ENCODE assay signal across 8 mouse cellular contexts in genomic region chr4:48542351-48542750, GRCm38 (mm10). TPM values are rescaled to one million over a fixed set of nuclear protein-coding genes. Genes with fewer than 3 reads are reported as not detected.
DNase-seq lines count a peak whose midpoint lies in the region; ATAC-seq and TF ChIP-seq lines count a peak whose summit lies in the region.
"Had no signal": no experiment of that assay in that cellular context is flagged by ENCODE, and none has a peak within 500 bp of the region (broad histone marks: within the 10 kb centered on the region; RNA-seq: fewer than 3 reads in every experiment).

No protein-coding gene starts in this region.

- H3K36me3 ChIP-seq in liver, embryonic 11.5 days (ENCODE audit: control insufficient read depth, insufficient read depth, low read length): no peaks in the 10 kb centered on the region
- no peaks in the 10 kb centered on the region for H3K36me3 ChIP-seq in embryonic facial prominence, embryonic 14.5 days (ENCODE audit: control insufficient read depth, insufficient read depth, low read length)
- no peaks in the 10 kb centered on the region for H3K36me3 ChIP-seq in hindbrain, postnatal 0 days (ENCODE audit: insufficient read depth, low read length)
- no peaks in the 10 kb centered on the region for H3K36me3 ChIP-seq in stomach, embryonic 15.5 days
- H3K36me3 ChIP-seq: limb, embryonic 15.5 days had no signal

- peaks cover 29% of the 10 kb centered on the region for H3K4me1 ChIP-seq in liver, embryonic 11.5 days (replicated peaks; ENCODE audit: control insufficient read depth, insufficient read depth, low read length)
- H3K4me1 ChIP-seq in embryonic facial prominence, embryonic 14.5 days (ENCODE audit: control insufficient read depth, insufficient read depth, low read length): peaks cover 30% of the 10 kb centered on the region
- H3K4me1 ChIP-seq in hindbrain, postnatal 0 days (ENCODE audit: insufficient read depth, low read length): peaks cover 30% of the 10 kb centered on the region
- peaks cover 25% of the 10 kb centered on the region for H3K4me1 ChIP-seq in stomach, embryonic 15.5 days

- H3K9me3 ChIP-seq in liver, embryonic 11.5 days (ENCODE audit: control insufficient read depth, low read length): no peaks in the 10 kb centered on the region
- no peaks in the 10 kb centered on the region for H3K9me3 ChIP-seq in embryonic facial prominence, embryonic 14.5 days (ENCODE audit: control insufficient read depth, low read length)
- H3K9me3 ChIP-seq in hindbrain, postnatal 0 days (ENCODE audit: low read length): no peaks in the 10 kb centered on the region
- no peaks in the 10 kb centered on the region for H3K9me3 ChIP-seq in stomach, embryonic 15.5 days
- H3K9me3 ChIP-seq: limb, embryonic 15.5 days had no signal

- no peak overlapping the region for H3K27ac ChIP-seq in liver, embryonic 11.5 days (ENCODE audit: low read depth, low read length)
- H3K27ac ChIP-seq in embryonic facial prominence, embryonic 14.5 days (replicated peaks; ENCODE audit: low read depth, low read length): no peak overlapping the region
- H3K27ac ChIP-seq in hindbrain, postnatal 0 days: no peak overlapping the region
- no peak overlapping the region for H3K27ac ChIP-seq in stomach, embryonic 15.5 days
- H3K27ac ChIP-seq: limb, embryonic 15.5 days had no signal

- no peak overlapping the region for H3K9ac ChIP-seq in liver, embryonic 11.5 days (ENCODE audit: low read depth, low read length)
- no peak overlapping the region; the same call in 1 of the 2 replicates for H3K9ac ChIP-seq in embryonic facial prominence, embryonic 14.5 days (ENCODE audit: low read depth, low read length)
- H3K9ac ChIP-seq in hindbrain, postnatal 0 days (replicated peaks; ENCODE audit: low read length): 0 out of 2 replicates have a peak overlapping the region, but pooled peaks have one; percentile 95
- H3K9ac ChIP-seq in stomach, embryonic 15.5 days: no peak overlapping the region
- H3K9ac ChIP-seq: limb, embryonic 15.5 days had no signal

- no peak overlapping the region for H3K4me3 ChIP-seq in liver, embryonic 11.5 days (ENCODE audit: low read depth, low read length)
- H3K4me3 ChIP-seq in embryonic facial prominence, embryonic 14.5 days (ENCODE audit: low read depth, low read length): no peak overlapping the region
- peak overlapping the region; percentile 85; the same call in 1 of the 2 replicates for H3K4me3 ChIP-seq in hindbrain, postnatal 0 days (ENCODE audit: low read length)
- H3K4me3 ChIP-seq in stomach, embryonic 15.5 days (replicated peaks): no peak overlapping the region

- no peak for TF ChIP-seq CTCF in hindbrain, postnatal 0 days (IDR thresholded peaks at IDR 0.05; ENCODE audit: low read depth)

- ATAC-seq in liver, embryonic 11.5 days (replicated peaks; ENCODE audit: low FRiP score): no peak
- no peak for ATAC-seq in embryonic facial prominence, embryonic 14.5 days (ENCODE audit: low read depth)
- ATAC-seq in hindbrain, postnatal 0 days: no peak
- ATAC-seq in stomach, embryonic 15.5 days (ENCODE audit: insufficient read depth, low FRiP score, low read depth): no peak

- DNase-seq in liver, embryonic 11.5 days (ENCODE audit: low spot score): no peak
- DNase-seq in liver: no peak
- no peak for DNase-seq in embryonic facial prominence, embryonic 14.5 days (ENCODE audit: low spot score)
- no peak for DNase-seq in hindbrain, postnatal 0 days (ENCODE audit: low spot score)
- DNase-seq in testis, postnatal 10 days (ENCODE audit: low spot score): no peak
- DNase-seq in gastrocnemius, adult 8-10 months (ENCODE audit: low spot score in 2 of 2): no peak

- peaks cover 7% of the 10 kb centered on the region; the same call in 1 of the 2 replicates for H3K27me3 ChIP-seq in liver, embryonic 11.5 days (replicated peaks; ENCODE audit: control insufficient read depth, insufficient read depth, low read length)
- no peaks in the 10 kb centered on the region for H3K27me3 ChIP-seq in embryonic facial prominence, embryonic 14.5 days (replicated peaks; ENCODE audit: control insufficient read depth, insufficient read depth, low read length)
- H3K27me3 ChIP-seq in hindbrain, postnatal 0 days (ENCODE audit: insufficient read depth, low read length): no peaks in the 10 kb centered on the region
- no peaks in the 10 kb centered on the region for H3K27me3 ChIP-seq in stomach, embryonic 15.5 days (replicated peaks)

- 37% methylated on average over 5 of the region's 5 CpGs for WGBS in liver, embryonic 11.5 days
- 27% methylated on average over 5 of the region's 5 CpGs for WGBS in embryonic facial prominence, embryonic 14.5 days
- WGBS in hindbrain, postnatal 0 days: 26% methylated on average over 5 of the region's 5 CpGs
- 30% methylated on average over 5 of the region's 5 CpGs for WGBS in stomach, embryonic 15.5 days

- peak overlapping the region; percentile 82 for H3K4me2 ChIP-seq in liver, embryonic 11.5 days
- peak overlapping the region; percentile 64 for H3K4me2 ChIP-seq in embryonic facial prominence, embryonic 14.5 days (ENCODE audit: low read depth, low read length)
- H3K4me2 ChIP-seq in hindbrain, postnatal 0 days (ENCODE audit: low read depth, low read length): peak overlapping the region; percentile 90
- H3K4me2 ChIP-seq in stomach, embryonic 15.5 days: peak overlapping the region; percentile 83

RNA-seq across cellular contexts. Expression of gene Msantd3, which starts 2.6 kb away (rescaled TPM):
- polyA plus RNA-seq in liver, embryonic 11.5 days (2014; fragmentation: Nextera tagmentation; extraction: Ambion mirVana): 13.6 and 16.6 TPM in 2 replicates
- 22.3 and 28.4 TPM in 2 replicates for polyA plus RNA-seq in embryonic facial prominence, embryonic 14.5 days (2014; fragmentation: Nextera tagmentation; extraction: Ambion mirVana)
- 25.1 and 28.1 TPM in 2 replicates for total RNA-seq in hindbrain, postnatal 0 days (2014; rRNA removed)
- polyA plus RNA-seq in hindbrain, postnatal 0 days (2015; fragmentation: Nextera tagmentation; extraction: Ambion mirVana): 27.3 and 30.4 TPM in 2 replicates
- 20.7 and 21.1 TPM in 2 replicates for polyA plus RNA-seq in stomach, embryonic 15.5 days (2015; fragmentation: Nextera tagmentation; extraction: Ambion mirVana)
- total RNA-seq in gastrocnemius, adult 8-10 months (2022): 10 to 100 TPM; 13.6 to 16.6 (median 15.3) TPM

RNA-seq across cellular contexts. Expression of gene Tmeff1, which starts 42.6 kb away (rescaled TPM):
- polyA plus RNA-seq in liver, embryonic 11.5 days (2014; fragmentation: Nextera tagmentation; extraction: Ambion mirVana): 25.0 and 25.8 TPM in 2 replicates
- polyA plus RNA-seq in embryonic facial prominence, embryonic 14.5 days (2014; fragmentation: Nextera tagmentation; extraction: Ambion mirVana): 61.4 and 70.2 TPM in 2 replicates
- total RNA-seq in hindbrain, postnatal 0 days (2014; rRNA removed): 193 and 228 TPM in 2 replicates
- polyA plus RNA-seq in hindbrain, postnatal 0 days (2015; fragmentation: Nextera tagmentation; extraction: Ambion mirVana): 181 and 195 TPM in 2 replicates
- polyA plus RNA-seq in stomach, embryonic 15.5 days (2015; fragmentation: Nextera tagmentation; extraction: Ambion mirVana): 52.2 and 53.9 TPM in 2 replicates
- under 1 TPM; 0.51 to 0.86 (median 0.64) TPM for total RNA-seq in gastrocnemius, adult 8-10 months (2022)
